Mouse (Mus musculus) layer of hippocampus, adult 8-10 months (tissue): ENCODE measurements at regions not wholly inside any gene's neighbourhood (a gene's known extent, or its start where the extent isn't known, plus 50 kb on each side); places are given as distances from the start of the nearest gene placed in this dataset.
"Not testable (repeated sequence)": the region's sequence is repeated elsewhere in the genome, so short reads cannot be mapped to it uniquely, and the experiment has no call there.

Experiments used
- DNase-seq, 2 experiments: peaks; one replicate each; pipeline ENCODE4 v3.0.0; 2022; ENCODE audit warnings: low spot score in 2 of 2

DNA sequence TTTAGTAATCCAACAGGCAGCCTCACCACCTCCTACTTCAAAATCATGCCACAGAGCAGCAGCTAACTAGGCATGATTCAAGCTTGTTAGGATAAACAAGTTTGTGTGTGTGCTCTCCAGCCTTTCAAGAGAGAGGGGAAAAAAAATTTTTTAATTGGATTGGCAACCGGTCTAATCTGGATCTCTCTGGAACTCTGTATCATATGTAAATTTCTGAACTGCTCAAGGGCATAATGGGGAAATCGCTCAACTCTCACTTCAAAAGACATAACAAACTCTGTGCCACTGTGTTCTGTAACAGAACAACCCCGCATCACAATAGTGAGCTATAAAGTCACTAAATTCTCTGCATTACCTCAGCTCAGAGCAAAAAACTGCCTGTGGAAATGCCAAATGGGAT is 147.9 kb upstream of the Krtap11-1 start:
- no peak for DNase-seq

DNA sequence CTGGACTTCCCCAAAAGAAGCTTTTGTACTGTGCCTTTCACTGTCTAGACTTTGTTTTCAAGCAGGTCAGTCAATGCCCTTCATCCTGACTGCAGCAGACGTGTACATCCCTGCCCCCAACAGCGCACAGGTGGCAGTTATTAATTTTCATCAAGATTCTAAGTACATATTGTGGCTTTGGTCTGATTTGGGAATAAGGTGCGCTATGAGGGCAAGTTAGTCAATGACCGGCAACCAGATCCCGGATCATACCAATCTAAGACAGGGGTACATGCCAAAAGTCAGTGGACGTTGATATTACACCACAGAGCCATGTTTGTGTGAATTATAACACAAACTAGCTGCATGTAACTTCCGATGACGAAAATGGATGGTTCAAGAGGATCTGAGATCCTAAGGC is 144.7 kb upstream of the Krtap11-1 start:
- not testable (repeated sequence) for DNase-seq

DNA sequence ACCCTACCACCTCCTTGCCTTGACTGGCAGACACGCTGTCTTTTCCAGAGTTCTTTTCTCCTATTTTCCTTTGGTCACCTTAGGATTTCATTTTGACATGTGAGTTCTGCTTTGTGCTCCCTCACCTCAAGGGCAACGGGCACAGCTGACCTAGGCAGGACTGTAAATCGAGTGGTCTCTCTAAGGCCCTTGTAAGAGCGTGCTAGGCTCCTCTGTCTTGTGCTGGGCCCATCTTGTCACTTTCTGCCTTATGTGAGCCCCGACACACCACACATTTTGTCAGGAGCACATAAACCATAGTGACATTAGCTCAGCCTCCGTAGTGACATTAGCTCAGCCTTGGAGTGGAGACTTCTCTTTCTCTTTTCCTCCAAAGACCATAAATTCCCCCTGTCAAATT is 133.3 kb upstream of the Krtap11-1 start:
- no peak for DNase-seq

DNA sequence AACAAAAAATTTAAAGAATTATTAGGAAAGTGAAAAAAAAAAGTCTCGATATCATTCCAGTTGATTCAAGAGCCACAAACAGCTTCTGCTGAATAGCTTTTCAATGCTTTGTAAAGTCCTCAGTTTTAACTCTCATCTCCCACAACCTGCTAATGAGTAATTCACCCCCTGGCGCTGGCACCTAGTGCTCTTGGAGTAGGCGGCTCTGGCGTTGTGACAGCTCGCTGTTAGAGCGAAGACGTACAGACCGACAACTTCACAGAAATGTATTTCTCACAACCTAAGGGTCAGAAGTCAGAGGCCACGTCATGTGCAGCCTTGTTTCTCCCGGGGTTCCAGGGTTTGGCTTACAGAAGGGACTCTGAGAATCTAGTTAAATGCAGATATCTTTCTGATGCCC is 132.2 kb upstream of the Krtap11-1 start:
- DNase-seq, result peak in 1 of 2 experiments; percentile 5

DNA sequence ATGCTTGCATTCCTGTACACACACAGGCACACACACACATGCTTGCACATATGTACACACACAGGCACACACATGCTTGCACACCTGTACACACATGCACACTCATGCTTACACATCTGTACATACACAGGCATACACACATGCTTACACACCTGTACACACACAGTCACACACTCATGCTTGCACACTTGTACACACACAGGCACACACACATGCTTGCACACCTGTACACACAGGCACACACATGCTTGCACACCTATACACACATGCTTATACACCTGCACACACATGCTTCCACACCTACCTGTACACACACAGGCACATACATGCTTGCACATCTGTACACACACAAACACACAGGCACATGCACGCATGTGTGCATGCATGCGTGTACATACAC is 131.4 kb upstream of the Krtap11-1 start:
- DNase-seq, result no peak

DNA sequence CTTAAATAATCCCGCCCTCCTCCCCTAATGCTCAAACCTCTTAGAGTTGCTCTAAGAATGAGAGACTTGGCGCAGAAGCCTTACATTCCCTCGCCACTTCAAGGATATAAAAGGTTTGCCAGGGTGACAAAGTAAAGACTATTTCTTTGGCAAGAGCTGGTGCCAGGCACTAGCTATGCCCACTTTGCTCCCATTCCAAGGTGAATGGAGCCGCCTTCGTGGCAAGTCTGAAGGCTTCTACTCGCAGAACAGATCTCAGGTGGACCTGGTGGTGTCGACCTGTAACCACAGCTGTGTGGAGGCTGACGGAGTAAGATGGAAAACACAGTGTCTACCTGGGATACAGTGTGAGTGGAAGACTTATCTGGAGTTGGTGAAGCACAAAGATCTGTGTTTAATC is 130.8 kb upstream of the Krtap11-1 start:
- DNase-seq, result no peak

DNA sequence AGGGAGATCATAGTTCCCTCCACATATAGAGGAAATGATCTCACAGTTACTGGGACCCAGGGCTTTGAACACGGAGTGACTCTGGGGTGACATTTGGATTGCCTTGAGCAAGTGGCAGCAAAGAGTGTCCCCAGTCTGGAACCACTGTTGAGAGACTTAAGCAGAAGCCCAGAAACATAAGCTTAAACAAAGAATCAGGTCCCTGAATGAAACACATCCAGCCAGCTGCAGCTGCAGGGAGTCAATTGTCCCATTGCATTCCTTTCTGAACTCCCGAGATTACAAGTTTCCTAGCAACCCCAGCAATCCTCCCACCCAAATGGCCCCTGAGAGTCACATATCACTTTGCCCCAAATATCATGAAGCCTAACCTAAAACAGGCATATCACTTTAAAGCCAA is 128.7 kb upstream of the Krtap11-1 start:
- no peak for DNase-seq

DNA sequence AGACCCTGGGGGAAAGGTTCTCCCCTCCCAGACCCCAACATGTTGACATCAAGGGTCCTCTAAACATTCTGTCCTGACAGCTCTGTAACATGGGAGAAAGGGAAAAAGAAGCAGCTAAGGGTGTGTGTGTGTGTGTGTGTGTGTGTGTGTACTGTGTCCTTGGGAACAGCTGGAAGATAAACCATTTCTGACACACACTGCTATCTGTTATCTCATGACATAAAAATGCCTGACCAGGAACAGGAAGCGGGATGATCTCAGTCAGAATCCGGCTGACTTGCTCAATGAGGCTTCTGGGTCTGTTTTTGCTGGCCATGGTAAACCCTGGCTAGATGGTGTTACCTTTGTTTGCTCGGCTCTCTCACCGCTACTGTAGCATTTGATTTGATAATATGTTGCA is 124.8 kb upstream of the Krtap11-1 start:
- no peak for DNase-seq

DNA sequence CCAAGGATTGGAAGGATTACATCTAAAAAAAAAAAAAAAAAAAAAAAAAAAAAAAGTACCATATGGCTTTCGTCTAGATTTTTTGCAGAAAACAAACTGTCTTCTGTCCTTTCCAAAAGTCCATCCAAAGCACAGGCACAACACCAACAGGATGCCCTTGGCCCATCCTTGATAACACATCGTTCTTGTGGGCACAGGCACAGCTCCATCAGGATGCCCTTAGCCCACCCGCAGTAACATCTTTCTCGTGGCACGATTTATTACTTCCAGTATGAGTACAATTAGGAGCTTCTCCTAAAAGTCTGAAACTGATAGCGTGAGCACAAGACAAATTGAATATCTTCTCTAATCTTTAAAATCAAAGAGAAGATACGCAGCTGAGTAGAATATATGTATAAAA is 124.4 kb upstream of the Krtap11-1 start:
- DNase-seq, result no peak

DNA sequence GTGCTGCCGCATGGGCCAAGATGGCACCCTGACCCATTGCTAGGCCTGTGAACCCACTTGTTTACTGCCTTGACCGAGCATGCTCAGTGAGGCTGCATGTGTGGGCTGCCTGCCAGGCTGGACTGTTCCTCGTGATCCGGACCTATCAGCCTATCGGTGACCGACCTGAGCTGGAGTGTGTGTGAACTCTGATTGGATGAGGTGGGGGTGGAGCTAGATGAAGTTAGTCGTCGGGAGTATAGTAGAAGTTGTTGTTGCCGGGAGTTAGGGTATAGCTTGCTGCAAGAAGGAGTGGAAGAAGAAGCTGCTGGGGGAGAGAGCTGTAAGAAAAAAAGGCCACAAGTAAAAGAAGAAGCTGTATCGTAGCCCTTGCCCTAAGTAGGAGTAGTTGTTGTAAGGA is 122.3 kb upstream of the Krtap11-1 start:
- DNase-seq, result no peak

DNA sequence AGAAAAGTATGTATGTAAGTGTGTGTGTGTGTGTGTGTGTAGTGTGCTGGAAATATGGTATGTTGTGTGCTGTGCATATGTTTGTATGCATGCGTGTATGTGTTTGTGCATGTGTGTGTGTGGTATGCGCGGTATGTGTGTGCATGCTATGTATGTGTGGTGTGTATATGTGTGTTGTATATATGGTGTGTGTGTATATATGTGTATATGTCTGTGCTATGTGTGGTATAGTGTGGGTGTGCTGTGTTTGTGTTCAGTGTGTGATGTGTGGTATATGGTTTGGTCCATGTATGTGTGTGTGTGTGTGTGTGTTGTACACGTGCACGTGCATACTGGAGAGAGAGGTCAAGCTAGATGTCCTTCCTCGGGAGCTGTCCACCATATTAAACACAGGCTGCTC is 108.5 kb upstream of the Krtap11-1 start:
- DNase-seq, result no peak

DNA sequence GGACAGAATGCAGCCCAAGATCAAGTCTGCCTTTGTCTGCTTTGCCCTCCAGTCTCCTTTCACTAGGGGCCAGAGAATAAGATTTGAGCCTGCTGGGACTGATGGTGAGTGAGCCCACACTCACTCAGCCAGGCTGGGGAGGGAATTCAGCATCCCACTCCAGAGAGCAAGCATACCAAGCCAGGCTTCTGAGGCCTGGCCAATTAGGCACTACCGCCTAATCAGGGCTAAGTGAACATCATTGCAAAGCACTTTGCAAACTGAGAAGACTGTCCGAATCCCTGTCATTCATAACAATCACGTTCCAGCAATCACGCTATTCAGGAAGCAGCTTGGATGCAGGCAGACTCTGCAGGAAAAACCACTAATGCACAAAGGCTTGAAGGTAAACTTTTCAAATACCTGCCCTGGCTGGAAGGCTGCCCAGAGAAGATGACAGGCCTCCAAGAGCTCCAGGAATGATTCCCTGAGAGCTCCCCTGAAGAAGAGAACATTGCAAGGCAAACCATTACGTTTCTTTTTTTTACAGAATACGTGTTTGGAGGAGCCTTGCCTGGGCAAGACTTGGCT is 107.5 kb upstream of the Krtap11-1 start:
- no peak for DNase-seq

DNA sequence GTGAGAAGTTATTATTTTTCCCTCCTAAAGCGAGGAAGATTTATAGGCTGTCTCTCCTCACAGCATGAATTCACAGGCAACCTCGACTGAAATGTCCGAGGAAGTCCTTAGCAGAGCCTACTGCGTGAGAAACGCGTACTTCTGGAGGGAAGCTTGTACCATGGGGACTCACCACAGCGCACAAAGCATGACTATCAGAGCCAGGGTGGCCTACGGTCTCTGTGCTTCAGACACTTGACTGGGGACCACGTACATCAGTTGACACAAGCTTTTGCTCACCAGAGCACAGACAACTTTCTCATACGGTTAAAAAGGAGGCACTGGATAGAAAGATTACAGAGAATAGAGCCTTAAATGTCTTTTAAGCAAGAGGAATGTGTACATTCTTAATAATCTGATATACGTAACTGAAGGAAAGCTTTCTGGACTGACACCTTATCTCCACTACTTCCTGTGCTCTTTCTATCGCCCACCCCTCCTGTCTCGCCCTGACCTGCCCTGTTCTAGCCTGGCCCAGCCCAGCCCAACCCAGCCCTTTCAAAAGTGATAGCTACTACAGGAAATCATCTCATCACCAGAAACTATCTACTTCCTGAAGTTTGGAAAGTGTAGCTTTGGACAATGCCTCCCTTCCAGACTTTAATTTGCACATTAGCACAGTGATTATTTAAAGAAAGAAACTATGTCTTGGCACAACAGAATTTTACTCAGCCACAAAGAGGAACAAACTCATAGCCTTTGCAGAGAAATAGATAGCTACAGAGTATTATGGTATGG is 104.2 kb upstream of the Krtap11-1 start:
- no peak for DNase-seq

DNA sequence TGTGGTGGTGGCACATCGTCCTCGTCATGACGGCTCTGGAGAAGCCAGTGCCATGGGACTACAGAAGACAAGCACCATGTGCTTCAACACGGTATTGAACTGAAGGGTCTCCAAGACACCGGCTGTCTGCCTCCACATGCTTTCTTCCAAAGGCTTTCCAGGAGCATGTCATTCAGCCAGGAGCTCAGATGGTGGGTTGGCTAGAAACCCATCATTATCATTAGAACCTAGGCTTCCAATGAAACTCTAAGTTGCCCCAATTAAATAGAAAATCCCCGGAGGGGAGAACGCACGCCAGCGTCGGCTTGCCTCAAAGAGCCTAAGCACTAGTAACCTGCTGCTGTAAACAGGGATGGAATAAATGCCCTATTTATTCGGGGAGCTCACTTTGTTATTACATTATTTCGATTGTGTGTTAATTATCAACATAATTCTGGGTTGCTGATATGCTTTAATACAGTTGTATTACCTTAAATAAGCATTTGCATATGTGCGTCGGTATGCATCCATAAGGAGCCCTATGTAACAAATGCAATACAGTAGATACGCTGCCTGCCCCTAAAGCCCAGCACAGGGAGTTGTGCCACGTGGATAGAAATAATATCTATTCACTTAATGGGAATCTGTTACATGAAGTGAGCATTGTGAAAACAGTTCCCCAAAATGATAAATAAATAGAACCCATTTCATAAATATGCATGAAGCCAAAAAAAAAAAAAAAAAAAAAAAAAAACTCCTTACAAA is 103.3 kb upstream of the Krtap11-1 start:
- DNase-seq, result no peak

DNA sequence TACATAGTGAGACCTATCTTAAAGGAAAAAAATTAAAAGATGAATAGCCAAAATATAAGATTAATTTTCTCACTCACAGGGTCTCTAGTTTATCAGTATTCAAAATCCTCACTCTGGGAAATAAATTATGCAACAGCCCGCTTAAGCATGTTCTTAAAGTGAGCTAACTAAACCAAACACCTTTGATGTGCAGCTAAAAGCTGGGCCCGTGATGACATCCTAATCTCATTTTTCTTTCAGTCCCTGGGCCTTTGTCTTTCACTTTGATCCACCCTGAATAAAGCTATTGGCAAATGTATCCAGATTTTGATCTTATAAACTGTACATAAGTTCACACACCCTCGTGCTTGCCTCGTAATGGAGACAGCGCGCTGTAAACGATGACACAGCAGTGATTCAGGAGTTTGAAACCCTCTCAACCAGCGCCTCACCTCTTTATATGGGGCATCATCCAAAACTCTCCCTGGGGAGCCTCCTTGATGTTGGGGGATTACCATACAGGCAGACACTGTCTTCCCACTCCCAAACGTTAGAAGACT is 100.3 kb upstream of the Krtap11-1 start:
- DNase-seq, result no peak

DNA sequence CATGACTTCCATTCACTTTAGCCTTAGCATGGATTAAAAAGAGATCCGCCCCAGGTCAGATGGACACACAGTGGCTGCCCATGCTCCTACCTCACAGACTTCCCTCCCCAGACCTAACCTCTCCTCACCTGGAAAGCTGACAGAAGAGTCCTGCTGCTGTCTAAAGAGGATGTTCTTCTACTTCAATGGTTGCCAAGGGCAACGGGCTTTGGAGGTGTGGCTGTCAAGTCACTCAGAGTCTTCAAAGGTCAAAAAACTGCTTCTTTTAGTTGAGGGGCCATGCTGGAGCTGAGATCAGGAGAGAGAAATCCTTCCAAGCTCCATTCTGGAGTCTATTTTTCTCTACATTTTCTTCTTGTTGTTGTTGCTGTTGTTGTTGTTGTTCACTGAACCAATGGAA is 89.1 kb upstream of the Krtap11-1 start:
- DNase-seq, result no peak

DNA sequence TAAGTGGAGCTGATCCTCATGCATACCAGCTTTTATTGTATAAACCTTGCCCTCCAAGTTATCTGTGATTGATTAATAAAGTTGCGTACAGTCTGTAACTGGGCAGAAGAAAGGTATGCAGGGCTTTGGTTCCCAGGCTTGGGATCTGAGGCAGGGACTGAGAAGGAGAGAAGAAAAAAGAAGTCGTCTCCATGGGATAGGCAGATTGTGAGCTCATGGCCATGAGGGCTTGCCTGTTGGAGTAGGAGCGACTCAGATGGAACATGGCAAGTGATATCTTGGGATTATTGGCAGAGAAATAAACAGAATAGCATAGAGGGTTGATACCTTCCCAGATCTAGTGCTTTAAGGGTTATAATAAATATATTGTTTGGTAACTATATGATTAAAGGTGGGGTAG is 85.1 kb upstream of the Krtap11-1 start:
- DNase-seq, result no peak

DNA sequence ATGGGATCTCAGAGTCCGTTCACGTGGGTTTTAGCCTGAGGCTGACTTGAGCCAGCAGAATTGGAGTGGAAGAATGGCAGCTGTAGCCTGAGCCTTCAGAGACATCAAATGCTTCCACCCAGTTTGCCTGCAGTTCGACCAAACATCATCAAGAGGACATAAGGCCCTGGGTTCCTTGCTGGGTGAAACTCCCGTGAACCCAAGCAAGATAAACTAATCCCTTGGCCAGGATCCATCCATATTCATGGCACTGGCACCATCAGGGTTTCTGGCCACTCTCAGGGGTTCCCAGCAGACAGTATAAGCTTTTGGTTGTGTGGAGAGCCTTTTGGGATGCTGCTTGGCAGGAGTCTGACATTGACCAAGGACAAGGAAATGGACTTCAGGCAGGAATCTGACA is 77.7 kb upstream of the Krtap11-1 start:
- no peak for DNase-seq

DNA sequence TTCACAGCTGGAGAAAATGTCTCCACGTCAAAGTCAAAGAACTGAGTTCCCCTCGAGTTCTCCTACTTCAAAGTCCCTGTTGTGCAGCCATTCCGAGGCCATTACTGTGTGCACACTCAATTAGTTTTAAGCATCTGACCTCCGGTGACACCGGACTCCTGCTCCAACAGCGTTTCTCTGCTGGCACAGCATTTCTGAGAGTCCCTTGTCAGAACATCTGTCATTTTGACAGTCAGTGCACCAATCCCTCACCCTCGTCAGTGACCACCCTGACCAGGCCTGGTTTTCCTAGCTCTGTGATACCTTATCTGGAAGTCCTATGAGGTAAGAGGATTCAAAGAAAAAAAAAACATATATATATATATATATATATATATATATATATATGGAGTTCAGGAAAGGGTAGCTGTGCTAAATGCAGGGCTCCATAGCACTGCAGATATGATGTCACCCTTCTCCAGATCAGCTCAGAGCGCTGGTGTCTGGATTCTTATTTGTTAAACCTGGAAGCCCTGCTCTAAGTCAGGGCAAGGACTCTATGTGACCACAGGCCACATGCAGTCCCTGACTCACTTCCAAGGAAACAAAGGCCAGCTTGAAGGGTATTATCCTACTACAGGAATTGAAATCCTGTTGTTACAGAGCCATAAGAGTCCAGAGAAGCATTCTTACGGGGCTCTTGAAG is 63.1 kb upstream of the Krtap11-1 start:
- no peak for DNase-seq

DNA sequence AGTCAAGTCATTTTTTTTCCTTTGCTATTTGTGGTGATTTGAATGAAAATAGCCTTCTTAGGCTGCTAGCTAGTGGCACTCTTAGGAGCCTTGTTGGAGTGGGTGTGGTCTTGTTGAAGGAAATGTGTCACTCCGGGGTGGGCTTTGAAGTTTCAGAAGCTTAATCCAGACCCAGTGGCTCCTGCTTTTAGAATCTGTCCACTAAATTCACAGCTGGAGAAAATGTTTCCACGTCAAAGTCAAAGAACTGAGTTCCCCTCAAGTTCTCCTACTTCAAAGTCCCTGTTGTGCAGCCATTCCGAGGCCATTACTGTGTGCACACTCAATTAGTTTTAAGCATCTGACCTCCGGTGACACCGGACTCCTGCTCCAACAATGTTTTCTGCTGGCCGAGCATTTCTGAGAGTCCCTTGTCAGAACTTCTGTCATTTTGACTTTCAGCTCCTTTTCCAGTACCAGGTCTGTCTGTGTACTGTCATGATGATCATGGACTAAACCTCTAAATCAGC is 61.2 kb upstream of the Krtap11-1 start:
- DNase-seq, result no peak

DNA sequence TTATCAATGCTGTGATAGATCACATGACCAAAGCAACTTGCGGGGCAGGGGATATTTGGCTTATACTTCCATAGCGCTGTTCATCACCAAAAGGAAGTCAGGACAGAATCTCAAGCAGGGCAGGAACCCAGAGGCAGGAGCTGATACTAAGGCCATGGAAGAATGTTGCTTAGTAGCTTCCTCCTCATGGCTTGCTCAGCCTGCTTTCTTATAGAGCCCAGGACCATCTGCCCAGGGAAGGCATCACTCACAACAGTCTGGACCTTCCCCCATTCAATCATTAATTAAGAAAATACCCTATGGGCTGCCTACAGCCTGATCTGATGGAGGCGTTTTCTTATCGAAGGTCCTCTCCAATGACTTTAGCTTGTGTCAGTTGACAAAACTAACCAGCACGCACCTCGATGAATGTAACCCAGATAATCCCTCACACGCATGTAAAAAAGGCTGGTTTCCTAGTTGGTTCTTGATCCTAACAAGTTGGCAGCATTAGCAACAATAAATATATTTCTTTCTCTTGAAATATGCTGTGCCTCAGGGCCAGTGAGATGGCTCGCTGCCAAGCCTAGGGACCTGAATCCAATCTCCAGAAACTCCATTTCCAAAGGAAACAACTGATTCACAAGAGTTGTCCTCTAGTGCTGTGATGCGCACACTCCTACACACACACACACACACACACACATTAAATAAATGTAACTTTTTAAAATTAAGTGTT is 60.6 kb upstream of the Krtap11-1 start:
- no peak for DNase-seq
